Mouse (Mus musculus) ES-Bruce4 (cell line): Measurements from ENCODE around the gene Adipoq. TPM values are rescaled to one million over a fixed set of nuclear protein-coding genes. Genes with fewer than 3 reads are reported as not detected.
A peak's percentile ranks its signal among the peaks of the same experiment; 100 is the strongest.
"Not testable (repeated sequence)": the region's sequence is repeated elsewhere in the genome, so short reads cannot be mapped to it uniquely, and the experiment has no call there.

Source experiments
- H3K27ac ChIP-seq: 2 replicates; pipeline ENCODE4 v1.5.1; 2012; ENCODE audit warnings: low read length, inconsistent platforms; ENCODE audit not compliant: insufficient read depth
- H3K27me3 ChIP-seq: 2 replicates; pipeline ENCODE4 v1.6.1; 2012; ENCODE audit warnings: mild to moderate bottlenecking, low read length, inconsistent platforms; ENCODE audit not compliant: control insufficient read depth, poor library complexity, insufficient read depth, severe bottlenecking
- H3K36me3 ChIP-seq: 2 replicates; pipeline ENCODE4 v1.6.1; 2012; ENCODE audit warnings: inconsistent platforms, mild to moderate bottlenecking, low read length, moderate library complexity; ENCODE audit not compliant: control insufficient read depth, poor library complexity, insufficient read depth, severe bottlenecking
- H3K4me1 ChIP-seq: one replicate; pipeline ENCODE4 v1.8.1; 2011; ENCODE audit warnings: low read length; ENCODE audit not compliant: control insufficient read depth, insufficient read depth
- H3K4me3 ChIP-seq: 2 replicates; pipeline ENCODE4 v1.5.1; 2011; ENCODE audit warnings: low read depth, mild to moderate bottlenecking, low read length
- H3K9ac ChIP-seq: 2 replicates; pipeline ENCODE4 v1.6.1; 2012; ENCODE audit warnings: low read depth, mild to moderate bottlenecking, inconsistent platforms; ENCODE audit not compliant: poor library complexity, severe bottlenecking
- H3K9me3 ChIP-seq: replicated peaks from 2 replicates; pipeline ENCODE4 v1.6.1; 2012; ENCODE audit warnings: mild to moderate bottlenecking, low read length, inconsistent platforms; ENCODE audit not compliant: control insufficient read depth, poor library complexity, insufficient read depth, severe bottlenecking
- CTCF ChIP-seq: IDR thresholded peaks from one replicate; pipeline ENCODE4 v1.8.1; 2011; ENCODE audit warnings: low read depth, low read length
- EP300 ChIP-seq: IDR thresholded peaks from 2 replicates; pipeline ENCODE4 v1.6.1; 2011; ENCODE audit warnings: low read depth, low read length; ENCODE audit not compliant: insufficient read depth
- POLR2A ChIP-seq: IDR thresholded peaks from one replicate; pipeline ENCODE4 v1.8.1; 2011; ENCODE audit warnings: low read length; ENCODE audit not compliant: insufficient read depth
- polyA plus RNA-seq: library from polyadenylated mRNA; stranded (reverse); fragments of >200 nt; gene quantifications from 2 replicates; pipeline ENCODE4 v1.2.4, GENCODE M21; 2011; ENCODE audit warnings: low read depth; ENCODE audit not compliant: missing spikeins, insufficient read depth, insufficient read length

The Adipoq gene
- polyA plus RNA-seq, 1 experiment = not detected

GRCm38 (mm10) chr16:23174855-23175254 is 28.5 kb downstream of the Adipoq start:
- no peaks in the 10 kb centered on the region for H3K27me3 ChIP-seq
- no peaks in the 10 kb centered on the region for H3K36me3 ChIP-seq
- no peaks in the 10 kb centered on the region for H3K9me3 ChIP-seq
- TF ChIP-seq CTCF (no peak), EP300 (no peak)
- no peak overlapping the region for H3K9ac ChIP-seq
- H3K27ac ChIP-seq = no peak overlapping the region
- no peaks in the 10 kb centered on the region for H3K4me1 ChIP-seq
- no peak overlapping the region for H3K4me3 ChIP-seq

- no peak for TF ChIP-seq POLR2A
- TF ChIP-seq EP300 = no peak
- TF ChIP-seq CTCF = no peak
- Histone ChIP-seq H3K9me3 (no peaks in the 10 kb centered on the region), H3K4me3 (no peak overlapping the region), H3K27me3 (no peaks in the 10 kb centered on the region), H3K36me3 (no peaks in the 10 kb centered on the region), H3K9ac (no peak overlapping the region), H3K27ac (no peak overlapping the region), H3K4me1 (no peaks in the 10 kb centered on the region)
Measured at GRCm38 (mm10) chr16:23175956-23176355, 29.6 kb downstream of the Adipoq start.

- no peaks in the 10 kb centered on the region for H3K9me3 ChIP-seq
- no peak overlapping the region for H3K4me3 ChIP-seq
- no peak overlapping the region for H3K27ac ChIP-seq
- TF ChIP-seq CTCF = no peak
- no peak for TF ChIP-seq EP300
- TF ChIP-seq POLR2A = no peak
- no peaks in the 10 kb centered on the region for H3K36me3 ChIP-seq
- H3K4me1 ChIP-seq = no peaks in the 10 kb centered on the region
- no peaks in the 10 kb centered on the region for H3K27me3 ChIP-seq
- H3K9ac ChIP-seq = no peak overlapping the region
Measured at GRCm38 (mm10) chr16:23177856-23178255, 31.5 kb downstream of the Adipoq start.

GRCm38 (mm10) chr16:23178796-23179195 is 32.5 kb downstream of the Adipoq start:
- no peaks in the 10 kb centered on the region for H3K9me3 ChIP-seq
- H3K27me3 ChIP-seq = no peaks in the 10 kb centered on the region
- no peak for TF ChIP-seq CTCF
- no peak for TF ChIP-seq POLR2A
- TF ChIP-seq EP300 = no peak
- H3K4me3 ChIP-seq = no peak overlapping the region
- H3K27ac ChIP-seq = no peak overlapping the region
- no peaks in the 10 kb centered on the region for H3K4me1 ChIP-seq
- H3K9ac ChIP-seq = no peak overlapping the region
- H3K36me3 ChIP-seq = no peaks in the 10 kb centered on the region

- not testable (repeated sequence) for H3K9me3 ChIP-seq, H3K36me3 ChIP-seq, H3K9ac ChIP-seq, H3K4me1 ChIP-seq, H3K27ac ChIP-seq, H3K27me3 ChIP-seq
- peak overlapping the region; percentile 46 for H3K4me3 ChIP-seq
Measured at GRCm38 (mm10) chr16:23179436-23179835, 33.1 kb downstream of the Adipoq start.

- Histone ChIP-seq H3K27me3 (no peaks in the 10 kb centered on the region), H3K9ac (no peak overlapping the region), H3K36me3 (no peaks in the 10 kb centered on the region), H3K4me1 (no peaks in the 10 kb centered on the region), H3K4me3 (no peak overlapping the region), H3K27ac (no peak overlapping the region), H3K9me3 (no peaks in the 10 kb centered on the region)
- TF ChIP-seq EP300 (no peak), POLR2A (no peak), CTCF (no peak)
Measured at GRCm38 (mm10) chr16:23181054-23181453, 34.7 kb downstream of the Adipoq start.
